Mouse (Mus musculus): ENCODE measurements around the gene Tex38.

Gene Tex38

GRCm38 (mm10) chr4:115775056-115775455, 5.8 kb downstream of the Tex38 start:
- in situ Hi-C loops (cut with MboI) = no loop called here

DNA sequence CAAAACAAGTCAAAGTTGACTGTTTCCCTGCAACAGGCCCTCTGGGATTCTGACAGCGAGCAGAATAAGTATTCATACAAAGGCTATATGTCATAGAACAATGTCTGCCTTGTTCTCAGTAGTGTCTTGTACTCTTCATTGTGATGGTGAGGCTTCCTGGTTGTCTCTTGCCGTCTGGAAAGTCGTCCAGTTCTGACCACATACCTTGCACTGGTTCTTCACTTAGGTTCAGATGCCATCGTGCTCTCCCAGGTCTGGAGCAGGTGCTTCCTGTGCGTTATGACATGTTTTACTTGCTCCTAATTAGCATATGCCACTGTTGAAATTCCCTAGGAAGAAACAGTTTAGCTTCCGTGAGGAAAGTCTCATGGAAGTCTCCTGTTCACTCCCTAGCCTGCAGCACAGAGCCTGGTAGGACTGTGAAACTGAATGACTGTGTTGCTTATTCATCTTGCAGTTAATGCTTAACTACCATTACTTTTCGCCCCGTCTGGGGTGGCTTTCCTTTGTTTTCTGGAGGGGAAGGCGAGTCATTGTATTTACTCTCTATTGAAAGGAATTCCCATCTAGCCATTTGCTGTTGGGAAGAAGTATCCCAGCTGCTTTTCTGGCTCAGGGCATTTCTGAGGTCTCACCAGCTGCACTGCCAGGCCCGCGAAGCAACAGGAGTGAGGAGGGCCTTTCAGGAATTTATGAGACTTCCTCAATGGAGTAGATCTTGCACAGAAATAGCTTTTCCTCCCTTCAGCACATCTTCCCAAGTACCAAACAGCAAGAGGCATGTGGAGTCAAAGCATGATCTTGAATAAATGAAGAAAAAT, 13.0 kb downstream of the Tex38 start:
- in situ Hi-C loops (cut with MboI) = no loop called here

GRCm38 (mm10) chr4:115764581-115764980, 16.2 kb downstream of the Tex38 start:
- in situ Hi-C loops (cut with MboI) = no loop called here

GRCm38 (mm10) chr4:115761206-115761605, 19.6 kb downstream of the Tex38 start:
- in situ Hi-C loops (cut with MboI) = no loop called here

DNA sequence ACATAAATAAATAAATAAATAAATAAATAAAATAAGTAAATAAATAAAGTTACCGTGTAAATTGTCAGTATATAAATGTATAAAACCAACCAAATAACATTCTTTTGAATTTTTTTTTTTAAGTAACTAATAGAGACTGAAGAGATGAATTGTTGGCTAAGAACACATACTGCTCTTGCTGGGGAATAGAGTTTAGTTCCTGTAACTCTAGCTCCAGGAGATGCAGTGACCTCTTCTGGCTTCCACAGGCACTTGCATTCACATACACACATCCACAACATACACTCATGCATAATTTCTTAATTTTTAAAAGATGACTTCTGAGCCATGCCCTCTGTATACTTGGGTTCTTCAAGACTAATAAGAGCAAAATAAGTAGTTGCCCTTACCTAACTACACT, 26.0 kb downstream of the Tex38 start:
- in situ Hi-C loops (cut with MboI) = no loop called here

DNA sequence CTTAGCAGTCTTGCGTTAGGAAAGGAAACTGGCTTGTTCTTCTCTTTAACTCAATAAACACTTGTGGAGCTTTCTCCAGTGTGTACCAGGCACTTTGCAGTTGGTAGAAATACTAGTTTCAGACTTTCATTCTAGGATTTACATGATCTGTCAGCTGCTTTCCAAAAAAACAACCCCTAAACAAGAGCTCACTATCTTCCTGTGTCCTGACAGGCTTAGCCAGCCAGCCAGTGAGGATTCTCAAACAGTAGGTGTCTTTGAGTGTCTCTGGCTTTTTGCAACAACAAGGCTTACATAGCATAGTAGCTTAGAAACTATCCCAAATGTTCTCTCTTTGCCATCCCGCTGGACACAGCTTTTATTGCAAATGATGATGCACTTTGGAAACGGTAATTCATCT, 26.7 kb downstream of the Tex38 start:
- in situ Hi-C loops (cut with MboI) = no loop called here

GRCm38 (mm10) chr4:115749336-115749735, 31.5 kb downstream of the Tex38 start:
- in situ Hi-C loops (cut with MboI) = loop anchor here (10.0 kb wide), 1 partner anchor 75 kb away; the partner anchor contains the start of gene Mob3c

- in situ Hi-C loops (cut with MboI) = loop anchor here (10.0 kb wide), 1 partner anchor 77 kb away; the partner anchor contains the start of gene Mob3c
Observed at GRCm38 (mm10) chr4:115748181-115748580, 32.6 kb downstream of the Tex38 start.

DNA sequence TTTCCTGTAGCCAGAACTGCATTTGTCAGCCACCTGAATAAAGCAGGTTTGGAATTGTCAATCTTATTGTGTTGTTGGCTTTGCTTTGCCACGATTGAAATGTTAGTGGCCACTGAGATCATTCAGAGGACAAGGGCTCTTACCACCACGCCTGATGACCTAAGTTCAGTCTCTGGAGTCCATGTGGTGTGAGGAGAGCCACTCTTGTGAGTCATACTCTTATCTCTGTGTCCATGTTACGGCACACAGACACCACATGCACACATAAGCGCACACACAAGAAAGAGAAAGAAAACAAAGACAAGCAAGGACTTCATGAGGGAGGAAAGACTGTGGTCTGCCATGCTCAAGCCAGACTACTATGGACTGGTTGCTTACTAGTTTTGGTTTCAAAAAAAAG, 37.7 kb downstream of the Tex38 start:
- in situ Hi-C loops (cut with MboI) = loop anchor here (10.0 kb wide), 1 partner anchor 82 kb away; the partner anchor contains the start of gene Mob3c

DNA sequence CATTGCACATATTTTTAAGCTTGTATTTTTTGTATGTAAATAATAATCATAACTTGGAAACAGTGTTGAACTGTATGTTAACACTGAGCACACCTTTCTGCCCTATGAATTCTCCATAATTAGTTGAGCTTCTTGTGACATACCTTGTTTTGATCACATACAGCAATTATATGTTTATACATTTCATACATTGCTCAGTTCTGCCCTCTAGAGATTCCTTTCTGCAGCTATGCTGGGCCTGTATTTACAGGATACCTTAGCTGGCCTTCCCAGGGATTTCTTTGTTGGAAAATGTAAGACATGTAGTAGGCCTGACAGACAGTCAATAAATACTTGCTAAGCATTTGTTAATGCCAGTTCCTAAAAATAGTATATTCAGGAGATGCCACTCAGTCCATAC, 38.2 kb downstream of the Tex38 start:
- in situ Hi-C loops (cut with MboI) = loop anchor here (10.0 kb wide), 1 partner anchor 82 kb away; the partner anchor contains the start of gene Mob3c

- in situ Hi-C loops (cut with MboI) = loop anchor here (10.0 kb wide), 1 partner anchor 216 kb away; no protein-coding TSS in a partner anchor
Observed at GRCm38 (mm10) chr4:115738481-115738985, 42.3 kb downstream of the Tex38 start.

- in situ Hi-C loops (cut with MboI) = loop anchor here (10.0 kb wide), 1 partner anchor 217 kb away; no protein-coding TSS in a partner anchor
Observed at GRCm38 (mm10) chr4:115737551-115738041, 43.2 kb downstream of the Tex38 start, which contains the start of gene Efcab14. Gene Efcab14, plus strand, starts transcription at chr4:115737744.

DNA sequence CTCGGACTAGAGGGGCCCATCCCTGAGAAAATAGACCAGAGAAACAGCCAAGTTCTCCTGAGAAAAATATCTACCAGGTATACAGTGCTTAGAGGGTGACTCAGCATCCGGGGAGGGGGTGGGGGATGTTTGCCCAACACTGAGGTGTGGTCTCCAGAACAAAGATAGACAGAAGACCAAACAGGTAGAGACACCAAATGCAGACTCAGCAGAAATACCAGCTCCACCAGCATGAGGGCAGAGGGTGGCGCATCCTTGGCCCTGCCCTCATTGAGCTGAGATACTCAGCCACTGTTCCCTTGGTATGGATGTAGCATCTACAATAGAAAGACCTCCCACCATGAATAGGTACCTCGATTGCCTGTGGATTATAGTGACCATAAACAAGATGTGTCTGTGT, 46.0 kb downstream of the Tex38 start:
- in situ Hi-C loops (cut with MboI) = loop anchor here (10.0 kb wide), 1 partner anchor 220 kb away; no protein-coding TSS in a partner anchor

- in situ Hi-C loops (cut with MboI) = loop anchor here (10.0 kb wide), 1 partner anchor 221 kb away; no protein-coding TSS in a partner anchor
Observed at GRCm38 (mm10) chr4:115733746-115734145, 47.1 kb downstream of the Tex38 start.

- in situ Hi-C loops (cut with MboI) = loop anchor here (10.0 kb wide), 1 partner anchor 222 kb away; no protein-coding TSS in a partner anchor
Observed at GRCm38 (mm10) chr4:115732223-115732818, 48.5 kb downstream of the Tex38 start.

- in situ Hi-C loops (cut with MboI) = loop anchor here (10.0 kb wide), 1 partner anchor 223 kb away; no protein-coding TSS in a partner anchor
Observed at GRCm38 (mm10) chr4:115731588-115732222, 49.1 kb downstream of the Tex38 start.

Data from mature B cell (primary cell).